Mouse (Mus musculus) naive thymus-derived CD4-positive, alpha-beta T cell, adult 2 months (primary cell): ENCODE data around the gene Pou3f4.
"Not testable (repeated sequence)": the region's sequence is repeated elsewhere in the genome, so short reads cannot be mapped to it uniquely, and the experiment has no call there.

Experiments
- DNase-seq: peaks from one replicate; pipeline ENCODE4 v3.0.0-alpha.2; 2011; ENCODE audit warnings: low read depth

The Pou3f4 gene

DNA sequence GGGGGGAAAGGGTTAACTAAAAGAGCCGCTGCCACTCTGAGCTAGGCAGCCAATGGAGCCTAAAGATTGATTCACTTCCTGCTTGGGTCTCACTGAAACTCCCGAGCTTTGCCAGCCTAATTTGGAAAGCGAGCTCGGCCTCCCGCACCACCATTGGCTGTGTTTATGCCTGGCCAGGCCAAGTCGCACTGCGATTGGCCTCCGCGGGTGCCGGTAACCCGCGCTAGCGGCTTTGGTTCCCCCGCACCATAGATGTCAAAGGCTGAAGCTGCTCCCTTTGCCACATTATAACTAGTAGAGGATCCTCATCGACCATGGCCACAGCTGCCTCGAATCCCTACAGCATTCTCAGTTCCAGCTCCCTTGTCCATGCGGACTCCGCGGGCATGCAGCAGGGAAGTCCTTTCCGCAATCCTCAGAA lies at the start of gene Pou3f4:
TSS of gene Pou3f4 (plus strand) at position 130 of the 421 bp plus-strand sequence.
- no peak for DNase-seq

GRCm38 (mm10) chrX:110765939-110766338 lies 48.1 kb upstream of the Pou3f4 start:
- DNase-seq, result no peak

DNA sequence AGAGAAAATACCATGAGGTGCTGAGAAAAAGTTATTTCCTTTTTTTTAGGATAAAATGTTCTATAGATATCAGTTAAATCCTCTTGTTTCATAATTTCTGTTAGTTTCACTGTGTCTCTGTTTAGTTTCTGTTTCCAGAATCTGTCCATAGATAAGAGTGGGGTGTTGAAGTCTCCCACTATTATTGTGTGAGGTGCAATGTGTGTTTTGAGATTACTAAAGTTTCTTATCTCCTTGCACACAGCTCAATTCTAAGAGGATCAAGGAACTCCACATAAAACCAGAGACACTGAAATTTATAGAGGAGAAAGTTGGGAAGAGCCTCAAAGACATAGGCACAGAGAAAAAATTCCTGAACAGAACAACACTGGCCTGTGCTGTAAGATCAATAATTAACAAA lies 39.3 kb upstream of the Pou3f4 start:
- DNase-seq, result not testable (repeated sequence)

DNA sequence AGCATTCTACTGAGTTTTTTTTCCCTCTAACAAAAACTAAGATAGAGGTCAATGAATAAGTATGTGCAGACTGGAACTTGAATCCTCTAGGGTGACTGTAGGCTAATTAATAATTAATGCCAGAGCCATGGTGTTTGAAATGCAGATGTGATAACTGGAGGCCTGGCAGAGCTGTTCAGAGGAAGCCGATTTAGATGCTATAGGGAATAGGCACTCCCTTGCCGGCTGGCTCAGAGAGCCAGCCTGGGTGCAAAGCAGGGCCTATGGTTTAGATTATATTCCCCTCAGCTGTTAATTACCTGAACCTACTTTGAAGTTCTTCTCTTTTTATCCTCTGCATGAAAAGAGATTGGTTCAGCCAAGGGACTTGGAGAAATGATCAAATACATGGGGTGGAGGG lies 11.6 kb upstream of the Pou3f4 start:
- DNase-seq, result no peak

- no peak for DNase-seq
These were observed 4.0 kb upstream of the Pou3f4 start for GRCm38 (mm10) chrX:110810001-110810578.

- no peak for DNase-seq
These were observed 3.1 kb upstream of the Pou3f4 start for GRCm38 (mm10) chrX:110810753-110811506.

DNA sequence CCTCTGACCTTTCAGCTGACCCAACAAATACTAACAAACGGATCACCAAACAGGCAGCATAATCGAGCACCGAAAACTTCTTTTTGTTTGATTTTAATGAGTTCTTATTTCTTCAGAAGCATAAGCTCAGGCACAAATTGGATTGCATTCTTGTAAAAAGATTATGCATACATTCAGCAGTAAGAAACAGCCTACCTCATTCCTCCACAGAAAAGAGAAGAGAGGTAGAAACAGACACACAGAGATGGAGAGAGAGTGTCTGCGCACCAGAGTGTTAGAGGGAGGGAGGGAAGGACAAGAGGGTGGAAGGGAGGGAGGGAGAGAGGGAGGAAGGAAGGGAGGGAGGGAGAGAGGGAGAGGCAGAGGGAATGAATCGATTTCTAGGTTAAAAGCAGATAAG lies 2.0 kb upstream of the Pou3f4 start:
- DNase-seq, result no peak

GRCm38 (mm10) chrX:110813401-110813800 lies 679 bp upstream of the Pou3f4 start:
- DNase-seq, result no peak

GRCm38 (mm10) chrX:110814592-110815548 lies 790 bp downstream of the Pou3f4 start:
- no peak for DNase-seq

DNA sequence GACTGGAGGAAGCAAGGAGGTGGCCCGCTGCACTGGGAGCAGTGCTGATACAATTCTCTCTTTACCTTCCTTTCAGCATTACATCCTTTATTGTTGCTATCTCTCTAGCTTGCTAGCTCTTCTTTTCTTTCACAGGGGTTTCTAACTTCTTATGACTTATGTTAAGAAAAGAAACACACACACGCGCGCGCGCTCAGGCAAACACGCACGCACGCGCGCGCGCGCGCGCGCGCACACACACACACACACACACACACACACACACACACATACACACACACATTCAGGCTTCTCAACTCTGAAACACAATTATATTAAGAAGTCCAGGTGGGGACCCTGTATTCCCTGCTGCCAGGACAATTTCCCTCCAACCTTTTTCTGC lies 1.5 kb downstream of the Pou3f4 start:
- no peak for DNase-seq

DNA sequence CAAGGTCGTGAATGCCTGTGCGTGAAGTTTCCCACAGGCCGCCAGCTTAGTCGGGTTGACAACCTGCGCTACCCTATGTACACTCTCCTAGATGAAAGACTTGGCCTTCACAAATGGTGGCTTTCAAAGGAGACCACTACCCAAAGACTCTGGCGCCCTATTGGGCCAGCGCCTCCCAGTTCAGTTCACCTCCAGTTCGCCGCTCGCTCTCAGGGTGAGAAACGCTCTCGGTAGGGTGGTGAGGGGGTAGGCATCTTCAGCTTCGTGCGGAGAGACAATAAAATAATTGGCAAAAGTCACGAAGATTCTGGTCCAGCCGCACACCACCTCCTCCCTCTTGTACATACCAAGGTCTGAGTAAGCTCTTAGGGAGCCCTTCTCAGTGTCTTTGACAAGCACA lies 2.5 kb downstream of the Pou3f4 start:
- DNase-seq, result no peak

DNA sequence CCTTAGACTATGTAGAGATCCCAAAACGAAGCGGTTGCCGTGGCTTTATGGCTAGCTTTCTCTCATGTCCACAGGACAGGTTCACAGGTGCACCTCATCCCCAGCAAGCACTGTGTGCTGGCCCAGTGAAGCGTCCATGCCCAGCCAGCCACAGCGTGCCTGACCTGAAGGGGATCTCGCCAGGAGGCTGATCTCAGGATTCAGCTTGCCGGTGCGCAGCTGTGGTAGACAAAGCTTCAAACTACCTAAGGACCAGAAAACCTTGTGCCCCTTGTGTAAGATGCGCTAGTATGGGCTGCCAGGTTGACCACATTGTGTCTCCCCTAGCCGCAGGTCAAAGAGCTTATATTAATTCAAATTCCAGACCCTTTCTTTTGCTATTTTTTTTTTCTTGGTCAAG lies 3.1 kb downstream of the Pou3f4 start:
- DNase-seq, result no peak

- no peak for DNase-seq
These were observed 23.4 kb downstream of the Pou3f4 start for GRCm38 (mm10) chrX:110837450-110837849.

- DNase-seq, result no peak
These were observed 37.2 kb downstream of the Pou3f4 start for GRCm38 (mm10) chrX:110851300-110851699.
